Mouse (Mus musculus) megakaryocyte, embryonic 14.5 days (primary cell): Measurements from ENCODE around the gene Taf3. TPM values are rescaled to one million over a fixed set of nuclear protein-coding genes. Genes with fewer than 3 reads are reported as not detected.

Source experiments
- H3K27me3 ChIP-seq: replicated peaks from 2 replicates; pipeline ENCODE3; 2012; ENCODE audit warnings: inconsistent platforms
- H3K36me3 ChIP-seq: replicated peaks from 2 replicates; pipeline ENCODE3; 2012; ENCODE audit warnings: low read length, inconsistent platforms, mixed read lengths
- H3K4me1 ChIP-seq: 2 replicates; pipeline ENCODE4 v1.6.1; 2012; ENCODE audit warnings: inconsistent platforms
- H3K4me3 ChIP-seq: replicated peaks from 2 replicates; pipeline ENCODE3; 2012; ENCODE audit warnings: moderate library complexity, mild to moderate bottlenecking, inconsistent platforms
- H3K9me3 ChIP-seq: 2 replicates; pipeline ENCODE4 v1.6.1; 2012; ENCODE audit warnings: inconsistent platforms
- FLI1 ChIP-seq: IDR thresholded peaks from 2 replicates; pipeline ENCODE4 v1.6.1; 2012; ENCODE audit warnings: low read length, inconsistent platforms, mixed read lengths
- GATA1 ChIP-seq: IDR thresholded peaks from 3 replicates; pipeline ENCODE4 v1.6.1; 2012; ENCODE audit warnings: mixed read lengths, low read length, inconsistent platforms, borderline replicate concordance
- polyA plus RNA-seq: library from polyadenylated mRNA; stranded (reverse); fragments of >175 nt; gene quantifications from 2 replicates; pipeline ENCODE4 v1.2.3, GENCODE M21; 2012; ENCODE audit warnings: low replicate concordance; ENCODE audit not compliant: insufficient read depth

Gene Taf3
- polyA plus RNA-seq, 1 experiment = 19.0 TPM

DNA sequence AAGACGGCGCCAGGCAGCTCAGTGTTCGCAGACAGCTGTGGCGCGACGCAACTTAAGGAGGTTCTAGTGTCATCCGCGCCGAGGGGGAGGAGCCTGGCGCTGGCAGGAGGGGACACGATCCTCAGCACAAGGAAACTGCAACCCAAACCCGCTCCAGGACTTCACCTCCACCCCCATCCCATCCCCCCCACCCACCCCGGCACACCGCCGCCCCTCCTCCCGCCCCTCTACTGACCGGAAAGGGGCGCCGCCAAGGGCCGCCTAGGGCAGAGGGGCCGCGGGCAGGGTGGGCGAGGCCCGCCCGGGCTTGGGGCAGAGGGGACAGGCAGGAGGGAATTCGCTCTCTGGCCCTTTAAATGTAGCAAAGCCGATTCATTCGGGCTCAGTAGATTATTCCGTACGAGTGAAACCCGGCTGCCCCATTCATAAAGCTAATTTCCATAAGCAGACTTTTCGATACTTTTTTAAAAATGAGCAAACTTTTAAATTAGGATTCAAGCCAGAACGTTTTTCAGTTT, 169.8 kb downstream of the Taf3 start:
- no peak for TF ChIP-seq FLI1
- no peak for TF ChIP-seq GATA1
- Histone ChIP-seq H3K9me3 (peaks cover 3% of the 10 kb centered on the region; the same call in 1 of the 2 replicates), H3K27me3 (peaks cover 98% of the 10 kb centered on the region), H3K36me3 (no peaks in the 10 kb centered on the region), H3K4me3 (peak overlapping the region; percentile 92), H3K4me1 (peaks cover 67% of the 10 kb centered on the region)

DNA sequence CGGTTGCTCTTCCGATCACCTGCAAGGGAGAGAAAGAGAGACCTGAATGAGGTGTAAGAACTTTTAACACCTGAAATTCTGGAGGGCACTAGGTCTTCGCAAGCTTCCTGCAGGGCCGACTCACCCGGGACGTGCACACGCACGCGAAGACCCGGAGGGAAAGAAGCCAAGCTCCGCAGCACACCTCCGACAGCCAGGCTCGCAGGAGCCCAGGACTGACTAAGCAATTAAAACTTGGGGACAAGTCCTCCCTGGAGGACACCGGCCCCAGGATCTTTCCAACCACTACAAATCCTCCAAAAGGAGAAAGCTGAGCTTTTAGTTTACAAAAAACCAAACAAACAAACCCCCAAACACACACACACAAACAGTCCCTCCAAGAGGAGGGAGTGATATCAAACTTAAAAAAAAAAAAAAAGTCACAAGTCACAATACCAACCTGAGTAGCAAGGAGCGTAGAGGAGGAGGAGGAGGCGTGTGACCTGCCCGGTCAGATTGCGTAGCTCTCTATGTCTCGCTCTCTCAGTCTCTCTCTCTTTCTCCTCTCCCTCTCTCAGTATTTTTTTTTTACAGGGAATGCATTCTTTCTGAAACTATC, 170.3 kb downstream of the Taf3 start:
- peak overlapping the region; percentile 92 for H3K4me3 ChIP-seq
- H3K36me3 ChIP-seq = no peaks in the 10 kb centered on the region
- H3K27me3 ChIP-seq = peaks cover 96% of the 10 kb centered on the region
- peaks cover 3% of the 10 kb centered on the region; the same call in 1 of the 2 replicates for H3K9me3 ChIP-seq
- peaks cover 62% of the 10 kb centered on the region for H3K4me1 ChIP-seq
- TF ChIP-seq FLI1 (no peak), GATA1 (no peak)

GRCm38 (mm10) chr2:9877326-9877690, 171.1 kb downstream of the Taf3 start:
- peaks cover 96% of the 10 kb centered on the region for H3K27me3 ChIP-seq
- H3K4me1 ChIP-seq = peaks cover 60% of the 10 kb centered on the region

GRCm38 (mm10) chr2:9876621-9877325, 171.6 kb downstream of the Taf3 start:
- Histone ChIP-seq H3K4me3 (peak overlapping the region; percentile 89), H3K36me3 (no peaks in the 10 kb centered on the region), H3K4me1 (peaks cover 59% of the 10 kb centered on the region), H3K27me3 (peaks cover 93% of the 10 kb centered on the region), H3K9me3 (peaks cover 3% of the 10 kb centered on the region; the same call in 1 of the 2 replicates)
- TF ChIP-seq GATA1 = no peak
- TF ChIP-seq FLI1 = no peak

More at GRCm38 (mm10) chr2:9877326-9877690, 171.1 kb downstream of the Taf3 start:
- Histone ChIP-seq H3K36me3 (no peaks in the 10 kb centered on the region), H3K4me3 (peak overlapping the region; percentile 89), H3K9me3 (peaks cover 3% of the 10 kb centered on the region; the same call in 1 of the 2 replicates)
- TF ChIP-seq FLI1 (no peak), GATA1 (no peak)

DNA sequence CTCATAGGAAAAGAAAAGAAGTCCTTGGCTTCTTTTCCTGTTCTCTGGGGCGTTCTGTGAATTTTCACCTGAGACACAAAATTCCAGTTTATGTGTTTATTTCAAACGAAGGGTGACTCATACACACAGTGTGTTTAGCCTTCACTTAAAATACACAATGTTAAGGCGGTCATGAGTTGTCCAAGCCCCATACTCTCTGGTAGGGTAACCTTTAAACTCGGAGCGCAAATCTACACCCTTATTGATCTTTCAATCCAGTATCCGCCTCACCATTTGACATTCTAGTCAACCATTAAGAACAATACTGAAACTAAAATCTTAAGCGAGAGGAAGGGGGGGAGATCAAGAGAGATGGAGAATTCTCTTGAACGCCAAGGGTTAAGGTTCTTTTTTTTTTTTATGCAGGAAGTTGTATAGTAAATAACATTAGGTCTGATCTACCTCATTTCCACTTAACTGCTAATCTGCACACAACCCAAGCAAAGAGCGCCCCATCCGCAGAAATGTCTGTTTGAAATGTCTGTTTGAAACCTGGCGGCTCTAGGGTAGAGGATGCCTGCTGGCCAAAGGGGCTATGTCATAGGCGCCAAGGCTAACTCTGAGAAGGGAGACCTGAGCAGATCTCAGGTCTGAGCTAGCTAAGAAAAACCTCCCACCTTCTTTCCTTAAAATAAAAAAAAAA, 172.6 kb downstream of the Taf3 start:
- H3K4me3 ChIP-seq = no peak overlapping the region
- peaks cover 59% of the 10 kb centered on the region for H3K4me1 ChIP-seq
- peaks cover 3% of the 10 kb centered on the region; the same call in 1 of the 2 replicates for H3K9me3 ChIP-seq
- H3K36me3 ChIP-seq = no peaks in the 10 kb centered on the region
- TF ChIP-seq GATA1 (no peak), FLI1 (no peak)
- peaks cover 92% of the 10 kb centered on the region for H3K27me3 ChIP-seq

GRCm38 (mm10) chr2:9875220-9875619, 173.2 kb downstream of the Taf3 start:
- H3K4me3 ChIP-seq = no peak overlapping the region
- peaks cover 3% of the 10 kb centered on the region; the same call in 1 of the 2 replicates for H3K9me3 ChIP-seq
- peaks cover 88% of the 10 kb centered on the region for H3K27me3 ChIP-seq
- no peak for TF ChIP-seq FLI1
- TF ChIP-seq GATA1 = no peak
- H3K36me3 ChIP-seq = no peaks in the 10 kb centered on the region
- H3K4me1 ChIP-seq = peaks cover 57% of the 10 kb centered on the region

GRCm38 (mm10) chr2:9874467-9875219, 173.8 kb downstream of the Taf3 start:
- Histone ChIP-seq H3K27me3 (peaks cover 87% of the 10 kb centered on the region), H3K4me1 (peaks cover 51% of the 10 kb centered on the region), H3K4me3 (no peak overlapping the region), H3K9me3 (peaks cover 3% of the 10 kb centered on the region; the same call in 1 of the 2 replicates), H3K36me3 (no peaks in the 10 kb centered on the region)
- no peak for TF ChIP-seq FLI1
- no peak for TF ChIP-seq GATA1

- H3K27me3 ChIP-seq = peaks cover 81% of the 10 kb centered on the region
- H3K9me3 ChIP-seq = peaks cover 3% of the 10 kb centered on the region; the same call in 1 of the 2 replicates
- no peaks in the 10 kb centered on the region for H3K36me3 ChIP-seq
- H3K4me3 ChIP-seq = no peak overlapping the region
- H3K4me1 ChIP-seq = peaks cover 42% of the 10 kb centered on the region
- TF ChIP-seq GATA1 = no peak
- TF ChIP-seq FLI1 = no peak
These were observed 174.6 kb downstream of the Taf3 start for GRCm38 (mm10) chr2:9873757-9874156.

DNA sequence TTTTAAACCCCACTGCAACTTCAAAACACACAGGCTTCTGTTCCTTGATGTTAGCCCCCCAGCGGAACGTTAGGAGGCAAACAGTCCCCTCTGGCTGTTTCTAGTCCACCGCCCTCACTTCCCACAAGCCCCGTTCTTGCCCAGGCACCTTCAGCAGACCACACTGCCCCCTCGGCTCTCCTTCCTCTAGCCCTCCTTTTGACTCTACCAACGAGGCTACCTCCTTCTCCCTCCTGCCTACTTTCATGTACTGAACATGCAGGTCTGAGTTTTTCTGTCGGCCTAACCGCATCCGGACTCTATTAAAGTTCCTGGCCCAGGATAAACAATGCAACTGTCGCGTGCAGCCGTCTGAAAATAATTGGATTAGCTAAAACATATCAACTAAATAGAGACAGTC, 175.7 kb downstream of the Taf3 start:
- H3K36me3 ChIP-seq = no peaks in the 10 kb centered on the region
- no peak for TF ChIP-seq FLI1
- TF ChIP-seq GATA1 = no peak
- peaks cover 3% of the 10 kb centered on the region; the same call in 1 of the 2 replicates for H3K9me3 ChIP-seq
- peaks cover 31% of the 10 kb centered on the region for H3K4me1 ChIP-seq
- H3K4me3 ChIP-seq = peak overlapping the region; percentile 86
- peaks cover 73% of the 10 kb centered on the region for H3K27me3 ChIP-seq
